Mouse (Mus musculus): ENCODE data around the gene Mif. TPM values are rescaled to one million over a fixed set of nuclear protein-coding genes. Genes with fewer than 3 reads are reported as not detected.

The Mif gene
- polyA plus RNA-seq, 1 experiment from 2014 or later, result 2,411 TPM

DNA sequence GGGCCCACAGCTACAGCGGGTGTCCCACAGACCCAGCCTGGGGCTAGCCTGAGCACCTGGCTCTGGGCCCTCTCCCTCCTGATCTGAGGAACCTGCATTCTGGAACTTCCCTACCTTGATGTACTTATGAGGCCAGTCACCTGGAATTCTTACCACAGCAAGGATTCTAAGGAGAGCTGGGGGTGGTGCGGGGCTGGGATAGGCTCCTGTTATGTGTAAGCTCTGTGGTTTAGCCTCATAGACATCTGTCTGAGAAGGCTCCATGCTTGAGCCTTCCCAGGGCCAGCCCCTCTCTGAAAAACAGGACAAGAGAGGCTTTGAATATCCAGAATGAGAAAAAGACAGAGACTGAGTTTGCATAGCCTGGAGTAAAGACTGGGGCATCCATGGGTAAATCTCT is 37.6 kb downstream of the Mif start, which contains the start of gene Gstt4:
Gstt4 (minus strand) TSS at position 101 of the 400 bp plus-strand sequence.
- WGBS, result 84% methylated on average over 2 of the region's 2 CpGs
- peaks cover under 1% of the 10 kb centered on the region; the same call in 1 of the 2 replicates for H3K4me1 ChIP-seq

DNA sequence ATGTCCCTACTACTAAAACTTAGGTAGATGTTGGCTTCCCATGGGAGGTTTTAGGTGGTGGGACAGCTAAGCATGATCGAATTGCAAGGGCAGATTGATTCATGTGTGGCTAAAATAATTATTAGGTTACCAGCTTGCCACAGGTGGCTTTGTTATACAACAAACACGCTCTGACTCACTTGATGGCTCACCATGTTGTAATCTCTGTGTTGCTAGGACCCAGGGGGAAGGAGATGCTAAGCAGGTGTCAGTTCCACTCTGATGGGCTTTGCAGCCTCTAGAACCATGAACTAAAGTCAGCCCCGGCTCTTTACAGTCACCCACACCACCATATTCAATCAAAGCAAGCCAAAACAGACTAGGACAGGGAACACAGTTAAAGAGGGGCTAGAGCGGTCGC is 40.2 kb downstream of the Mif start:
- H3K27me3 ChIP-seq (replicated peaks), result peaks cover 6% of the 10 kb centered on the region; the same call in 1 of the 2 replicates
- no peaks in the 10 kb centered on the region for H3K36me3 ChIP-seq
- H3K9ac ChIP-seq, result no peak overlapping the region
- H3K4me1 ChIP-seq, result no peaks in the 10 kb centered on the region
- 72% methylated on average over 5 of the region's 5 CpGs for WGBS
- ATAC-seq (ENCODE audit: extremely low read depth, insufficient number of reproducible peaks, low FRiP score, low TSS enrichment), result no peak
- H3K4me2 ChIP-seq, result no peak overlapping the region
- peaks cover 7% of the 10 kb centered on the region for H3K9me3 ChIP-seq
- no peak overlapping the region for H3K27ac ChIP-seq (replicated peaks)
- no peak overlapping the region for H3K4me3 ChIP-seq

More for the DNA sequence above, 37.6 kb downstream of the Mif start, which contains the start of gene Gstt4:
- Histone ChIP-seq H3K27me3 (replicated peaks) (peaks cover 2% of the 10 kb centered on the region), H3K9ac (no peak within 1 kb of the TSS), H3K27ac (replicated peaks) (no peak within 1 kb of the TSS), H3K4me3 (no peak within 1 kb of the TSS), H3K4me2 (no peak within 1 kb of the TSS), H3K36me3 (no peaks in the 10 kb centered on the region), H3K9me3 (peaks cover 7% of the 10 kb centered on the region)
- no peak for ATAC-seq (ENCODE audit: extremely low read depth, insufficient number of reproducible peaks, low FRiP score, low TSS enrichment)

DNA sequence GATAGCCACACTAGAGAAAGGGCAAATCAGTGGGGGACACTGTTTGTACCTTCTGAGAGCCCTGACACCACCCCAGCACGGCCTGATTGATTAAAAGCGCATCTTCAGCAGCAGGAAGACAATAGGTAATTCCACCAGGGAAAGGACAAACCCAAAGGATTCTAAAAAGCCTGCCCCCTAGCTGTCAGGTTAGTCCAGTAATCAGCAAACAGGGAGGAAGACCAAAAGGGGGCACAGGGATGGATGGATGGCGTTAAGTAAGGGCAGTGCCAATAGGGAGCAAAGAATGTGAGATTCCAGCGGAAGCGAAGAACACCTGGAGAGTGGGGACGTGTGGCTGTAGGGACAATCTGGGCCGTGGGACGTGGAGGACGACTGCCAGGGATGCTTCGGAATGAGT is 41.4 kb downstream of the Mif start:
- Histone ChIP-seq H3K4me2 (no peak overlapping the region), H3K27ac (replicated peaks) (no peak overlapping the region), H3K4me3 (no peak overlapping the region), H3K9me3 (peaks cover 7% of the 10 kb centered on the region), H3K27me3 (replicated peaks) (peaks cover 6% of the 10 kb centered on the region; the same call in 1 of the 2 replicates), H3K9ac (no peak overlapping the region), H3K36me3 (no peaks in the 10 kb centered on the region), H3K4me1 (no peaks in the 10 kb centered on the region)
- ATAC-seq (ENCODE audit: extremely low read depth, insufficient number of reproducible peaks, low FRiP score, low TSS enrichment), result no peak
- 49% methylated on average over 10 of the region's 10 CpGs for WGBS

Other genes with a start within 250 kb of the Mif start
- gene Susd2, start 216.2 kb downstream of the Mif start, polyA plus RNA-seq (2015; fragmentation: Nextera tagmentation; extraction: Ambion mirVana), result 8.2 TPM in 2 replicates
- gene Cabin1, start 95.9 kb downstream of the Mif start, polyA plus RNA-seq (2015; fragmentation: Nextera tagmentation; extraction: Ambion mirVana), result 21.5 and 24.3 TPM in 2 replicates
- 30.8 and 38.9 TPM in 2 replicates for gene Ddt, start 86.8 kb downstream of the Mif start, polyA plus RNA-seq (2015; fragmentation: Nextera tagmentation; extraction: Ambion mirVana)
- not detected in 2 replicates for gene Gm20441, start 79.3 kb downstream of the Mif start, polyA plus RNA-seq (2015; fragmentation: Nextera tagmentation; extraction: Ambion mirVana)
- gene Gstt3, start 78.8 kb downstream of the Mif start, polyA plus RNA-seq (2015; fragmentation: Nextera tagmentation; extraction: Ambion mirVana), result 3.2 and 4.1 TPM in 2 replicates
- 5.3 and 7.1 TPM in 2 replicates for gene Gstt1, start 61.7 kb downstream of the Mif start, polyA plus RNA-seq (2015; fragmentation: Nextera tagmentation; extraction: Ambion mirVana)
- not detected in 2 replicates for gene Gstt4, start 37.7 kb downstream of the Mif start, polyA plus RNA-seq (2015; fragmentation: Nextera tagmentation; extraction: Ambion mirVana)
- gene Gstt2, start 22.8 kb downstream of the Mif start, polyA plus RNA-seq (2015; fragmentation: Nextera tagmentation; extraction: Ambion mirVana), result 9.5 and 13.0 TPM in 2 replicates
- gene Derl3, start 33.2 kb upstream of the Mif start, polyA plus RNA-seq (2015; fragmentation: Nextera tagmentation; extraction: Ambion mirVana), result 2.4 TPM in 2 replicates
- 118 and 125 TPM in 2 replicates for gene Smarcb1, start 61.4 kb upstream of the Mif start, polyA plus RNA-seq (2015; fragmentation: Nextera tagmentation; extraction: Ambion mirVana)
- 463 and 524 TPM in 2 replicates for gene Chchd10, start 72.9 kb upstream of the Mif start, polyA plus RNA-seq (2015; fragmentation: Nextera tagmentation; extraction: Ambion mirVana)
- 28.6 and 30.7 TPM in 2 replicates for gene Mmp11, start 76.3 kb upstream of the Mif start, polyA plus RNA-seq (2015; fragmentation: Nextera tagmentation; extraction: Ambion mirVana)
- 0.99 and 1.8 TPM in 2 replicates for gene Gm867, start 80.4 kb upstream of the Mif start, polyA plus RNA-seq (2015; fragmentation: Nextera tagmentation; extraction: Ambion mirVana)
- gene Vpreb3, start 82.8 kb upstream of the Mif start, polyA plus RNA-seq (2015; fragmentation: Nextera tagmentation; extraction: Ambion mirVana), result 0.25 and 0.41 TPM in 2 replicates
- gene Gm5134, start 94.3 kb upstream of the Mif start, polyA plus RNA-seq (2015; fragmentation: Nextera tagmentation; extraction: Ambion mirVana), result not detected in 2 replicates
- gene Zfp280b, start 172.4 kb upstream of the Mif start, polyA plus RNA-seq (2015; fragmentation: Nextera tagmentation; extraction: Ambion mirVana), result 12.2 and 12.5 TPM in 2 replicates